Mouse (Mus musculus): ENCODE data around the gene Foxp2. TPM values are rescaled to one million over a fixed set of nuclear protein-coding genes. Genes with fewer than 3 reads are reported as not detected.

The Foxp2 gene
- polyA plus RNA-seq, 1 experiment from 2014 or later, result 76.6 TPM

DNA sequence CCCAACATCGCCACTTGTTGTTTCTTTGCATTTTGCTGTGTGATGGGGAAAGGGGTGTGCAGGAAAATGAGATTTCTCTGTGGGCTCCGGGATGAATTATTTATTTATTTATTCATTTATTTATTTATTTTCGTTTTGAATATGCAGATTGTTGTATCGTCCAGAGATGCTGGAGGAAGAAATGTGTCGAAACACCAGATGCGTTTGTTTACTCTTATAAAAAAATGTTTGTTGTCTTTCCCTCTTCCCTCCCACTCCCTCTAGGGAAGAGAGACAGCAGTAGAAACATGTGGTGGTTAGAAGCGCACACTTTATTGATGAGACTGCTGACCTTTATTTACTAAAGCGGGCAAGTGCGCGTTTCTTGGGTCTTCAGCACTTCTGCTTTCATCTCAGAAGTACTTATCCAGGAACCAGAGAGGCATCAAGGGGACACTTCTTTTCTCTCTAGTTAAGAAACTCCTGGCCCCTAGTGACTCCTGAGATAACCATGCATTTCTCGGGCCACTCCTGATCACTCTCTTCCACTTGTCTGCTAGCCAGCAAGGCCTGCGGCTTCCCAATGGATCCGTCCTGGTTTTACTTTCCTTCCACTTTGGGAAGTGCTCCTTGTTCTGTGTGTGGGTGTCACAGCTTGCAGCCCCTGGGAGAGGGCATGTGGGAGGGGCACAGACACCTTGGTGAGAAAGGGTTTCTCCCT is 972 bp downstream of the Foxp2 start:
- peak overlapping the region; percentile 90 for H3K9ac ChIP-seq (replicated peaks; ENCODE audit: low read depth, low read length)
- H3K9me3 ChIP-seq (ENCODE audit: control insufficient read depth, low read depth, low read length), result no peaks in the 10 kb centered on the region
- no peaks in the 10 kb centered on the region for H3K27me3 ChIP-seq (ENCODE audit: control insufficient read depth, insufficient read depth, low read length)
- H3K4me3 ChIP-seq (ENCODE audit: low read depth, low read length), result peak overlapping the region; percentile 72
- ATAC-seq (ENCODE audit: insufficient number of reproducible peaks, insufficient read depth, low FRiP score, low read depth), result no peak
- H3K27ac ChIP-seq (ENCODE audit: low read length), result peak overlapping the region; percentile 96
- peaks cover 19% of the 10 kb centered on the region; the same call in 1 of the 2 replicates for H3K4me1 ChIP-seq (ENCODE audit: control insufficient read depth, insufficient read depth, low read length)
- no peaks in the 10 kb centered on the region for H3K36me3 ChIP-seq (ENCODE audit: control insufficient read depth, insufficient read depth, low read length)
- H3K4me2 ChIP-seq (replicated peaks; ENCODE audit: low read depth, low read length), result peak overlapping the region; percentile 60
- WGBS, result 3% methylated on average over 13 of the region's 13 CpGs

GRCm38 (mm10) chr6:14903271-14903965 is 2.3 kb downstream of the Foxp2 start:
- Histone ChIP-seq H3K36me3 (ENCODE audit: control insufficient read depth, insufficient read depth, low read length) (no peaks in the 10 kb centered on the region), H3K27ac (ENCODE audit: low read length) (peak overlapping the region; percentile 81), H3K4me1 (ENCODE audit: control insufficient read depth, insufficient read depth, low read length) (peaks cover 12% of the 10 kb centered on the region; the same call in 1 of the 2 replicates), H3K9me3 (ENCODE audit: control insufficient read depth, low read depth, low read length) (no peaks in the 10 kb centered on the region), H3K27me3 (ENCODE audit: control insufficient read depth, insufficient read depth, low read length) (no peaks in the 10 kb centered on the region), H3K4me2 (replicated peaks; ENCODE audit: low read depth, low read length) (peak overlapping the region; percentile 60), H3K9ac (replicated peaks; ENCODE audit: low read depth, low read length) (peak overlapping the region; percentile 90; the same call in 1 of the 2 replicates), H3K4me3 (ENCODE audit: low read depth, low read length) (peak overlapping the region; percentile 72)
- 11% methylated on average over 5 of the region's 5 CpGs for WGBS
- ATAC-seq (ENCODE audit: insufficient number of reproducible peaks, insufficient read depth, low FRiP score, low read depth), result no peak

- Histone ChIP-seq H3K4me2 (replicated peaks; ENCODE audit: low read depth, low read length) (no peak overlapping the region), H3K9me3 (ENCODE audit: control insufficient read depth, low read depth, low read length) (no peaks in the 10 kb centered on the region), H3K27ac (ENCODE audit: low read length) (no peak overlapping the region), H3K4me3 (ENCODE audit: low read depth, low read length) (no peak overlapping the region), H3K4me1 (ENCODE audit: control insufficient read depth, insufficient read depth, low read length) (0 out of 2 replicates have a peak, but pooled peaks cover 3% of the 10 kb centered on the region), H3K9ac (replicated peaks; ENCODE audit: low read depth, low read length) (no peak overlapping the region), H3K27me3 (ENCODE audit: control insufficient read depth, insufficient read depth, low read length) (no peaks in the 10 kb centered on the region), H3K36me3 (ENCODE audit: control insufficient read depth, insufficient read depth, low read length) (no peaks in the 10 kb centered on the region)
- WGBS, result 72% methylated on average over 2 of the region's 2 CpGs
- no peak for ATAC-seq (ENCODE audit: insufficient number of reproducible peaks, insufficient read depth, low FRiP score, low read depth)
Observed at GRCm38 (mm10) chr6:14915066-14915465, 13.9 kb downstream of the Foxp2 start.

- Histone ChIP-seq H3K4me1 (ENCODE audit: control insufficient read depth, insufficient read depth, low read length) (no peaks in the 10 kb centered on the region), H3K4me3 (ENCODE audit: low read depth, low read length) (no peak overlapping the region), H3K9ac (replicated peaks; ENCODE audit: low read depth, low read length) (no peak overlapping the region), H3K9me3 (ENCODE audit: control insufficient read depth, low read depth, low read length) (no peaks in the 10 kb centered on the region), H3K27ac (ENCODE audit: low read length) (no peak overlapping the region), H3K36me3 (ENCODE audit: control insufficient read depth, insufficient read depth, low read length) (no peaks in the 10 kb centered on the region), H3K4me2 (replicated peaks; ENCODE audit: low read depth, low read length) (no peak overlapping the region), H3K27me3 (ENCODE audit: control insufficient read depth, insufficient read depth, low read length) (no peaks in the 10 kb centered on the region)
- ATAC-seq (ENCODE audit: insufficient number of reproducible peaks, insufficient read depth, low FRiP score, low read depth), result no peak
Observed at GRCm38 (mm10) chr6:14922704-14923103, 21.6 kb downstream of the Foxp2 start.

DNA sequence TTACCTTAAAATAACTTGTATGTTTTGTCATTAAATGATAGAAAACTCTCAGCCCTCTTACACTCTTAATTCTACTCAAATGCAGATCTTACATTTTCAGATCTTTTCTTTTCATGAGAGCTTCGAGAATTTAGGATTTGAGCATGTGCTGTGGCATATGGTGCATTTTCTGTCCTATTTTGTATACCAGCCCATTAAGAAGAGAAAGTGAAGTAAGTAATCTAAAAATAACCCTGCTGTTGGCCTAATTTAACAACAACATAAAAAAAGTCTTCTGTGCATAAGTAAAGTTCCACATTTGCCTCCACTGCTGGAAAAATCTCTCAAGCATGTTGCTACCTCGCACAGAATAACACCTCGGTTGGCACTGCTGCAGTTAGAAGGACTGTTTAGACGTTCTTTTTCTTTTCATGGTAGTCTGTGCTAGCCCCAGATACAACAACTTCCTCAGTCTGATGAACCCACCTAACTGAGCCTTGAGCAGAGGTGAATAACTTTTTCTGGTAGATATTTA is 23.9 kb downstream of the Foxp2 start:
- no peaks in the 10 kb centered on the region for H3K4me1 ChIP-seq (ENCODE audit: control insufficient read depth, insufficient read depth, low read length)
- no peaks in the 10 kb centered on the region for H3K9me3 ChIP-seq (ENCODE audit: control insufficient read depth, low read depth, low read length)
- no peak overlapping the region for H3K4me3 ChIP-seq (ENCODE audit: low read depth, low read length)
- H3K27me3 ChIP-seq (ENCODE audit: control insufficient read depth, insufficient read depth, low read length), result no peaks in the 10 kb centered on the region
- no peak overlapping the region for H3K27ac ChIP-seq (ENCODE audit: low read length)
- ATAC-seq (ENCODE audit: insufficient number of reproducible peaks, insufficient read depth, low FRiP score, low read depth), result no peak
- no peak overlapping the region for H3K9ac ChIP-seq (replicated peaks; ENCODE audit: low read depth, low read length)
- 79% methylated on average over 4 of the region's 4 CpGs for WGBS
- H3K4me2 ChIP-seq (replicated peaks; ENCODE audit: low read depth, low read length), result no peak overlapping the region
- H3K36me3 ChIP-seq (ENCODE audit: control insufficient read depth, insufficient read depth, low read length), result no peaks in the 10 kb centered on the region

DNA sequence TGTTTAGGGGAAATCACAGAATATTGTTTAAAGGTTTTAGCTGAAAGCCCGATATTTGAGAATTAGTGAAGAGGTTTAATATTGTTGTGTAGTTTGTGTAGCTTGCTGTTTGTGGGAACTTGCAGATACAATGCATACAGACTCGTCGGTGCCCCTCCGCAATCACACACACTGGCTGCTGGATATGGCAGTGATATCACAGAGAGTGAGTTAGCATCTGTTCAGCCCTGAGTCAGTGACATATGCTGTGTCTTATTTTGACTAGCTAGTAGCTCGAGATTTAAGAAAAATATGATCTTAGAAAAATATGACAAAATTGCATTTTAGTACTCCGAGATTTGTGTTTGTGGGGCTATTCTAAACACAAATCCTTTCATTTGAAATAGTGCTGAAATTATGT is 49.9 kb downstream of the Foxp2 start:
- Histone ChIP-seq H3K27ac (ENCODE audit: low read length) (no peak overlapping the region), H3K27me3 (ENCODE audit: control insufficient read depth, insufficient read depth, low read length) (no peaks in the 10 kb centered on the region), H3K36me3 (ENCODE audit: control insufficient read depth, insufficient read depth, low read length) (no peaks in the 10 kb centered on the region), H3K4me1 (ENCODE audit: control insufficient read depth, insufficient read depth, low read length) (no peaks in the 10 kb centered on the region), H3K4me2 (replicated peaks; ENCODE audit: low read depth, low read length) (no peak overlapping the region), H3K9ac (replicated peaks; ENCODE audit: low read depth, low read length) (no peak overlapping the region), H3K4me3 (ENCODE audit: low read depth, low read length) (no peak overlapping the region), H3K9me3 (ENCODE audit: control insufficient read depth, low read depth, low read length) (no peaks in the 10 kb centered on the region)
- ATAC-seq (ENCODE audit: insufficient number of reproducible peaks, insufficient read depth, low FRiP score, low read depth), result no peak
- 84% methylated on average over 6 of the region's 6 CpGs for WGBS

GRCm38 (mm10) chr6:14952731-14953130 is 51.6 kb downstream of the Foxp2 start:
- no peak overlapping the region for H3K9ac ChIP-seq (replicated peaks; ENCODE audit: low read depth, low read length)
- H3K4me2 ChIP-seq (replicated peaks; ENCODE audit: low read depth, low read length), result no peak overlapping the region

GRCm38 (mm10) chr6:14977042-14977441 is 75.9 kb downstream of the Foxp2 start:
- 26% methylated on average over 3 of the region's 3 CpGs for WGBS
- Histone ChIP-seq H3K4me3 (ENCODE audit: low read depth, low read length) (no peak overlapping the region), H3K9me3 (ENCODE audit: control insufficient read depth, low read depth, low read length) (no peaks in the 10 kb centered on the region), H3K27me3 (ENCODE audit: control insufficient read depth, insufficient read depth, low read length) (no peaks in the 10 kb centered on the region), H3K27ac (ENCODE audit: low read length) (no peak overlapping the region), H3K9ac (replicated peaks; ENCODE audit: low read depth, low read length) (no peak overlapping the region), H3K4me1 (ENCODE audit: control insufficient read depth, insufficient read depth, low read length) (no peaks in the 10 kb centered on the region), H3K36me3 (ENCODE audit: control insufficient read depth, insufficient read depth, low read length) (no peaks in the 10 kb centered on the region), H3K4me2 (replicated peaks; ENCODE audit: low read depth, low read length) (no peak overlapping the region)
- no peak for ATAC-seq (ENCODE audit: insufficient number of reproducible peaks, insufficient read depth, low FRiP score, low read depth)

More at GRCm38 (mm10) chr6:14952731-14953130, 51.6 kb downstream of the Foxp2 start:
- H3K4me3 ChIP-seq (ENCODE audit: low read depth, low read length), result no peak overlapping the region
- no peak overlapping the region for H3K27ac ChIP-seq (ENCODE audit: low read length)
- no peaks in the 10 kb centered on the region for H3K9me3 ChIP-seq (ENCODE audit: control insufficient read depth, low read depth, low read length)
- 47% methylated on average over 4 of the region's 4 CpGs for WGBS
- H3K27me3 ChIP-seq (ENCODE audit: control insufficient read depth, insufficient read depth, low read length), result no peaks in the 10 kb centered on the region
- ATAC-seq (ENCODE audit: insufficient number of reproducible peaks, insufficient read depth, low FRiP score, low read depth), result no peak
- no peaks in the 10 kb centered on the region for H3K4me1 ChIP-seq (ENCODE audit: control insufficient read depth, insufficient read depth, low read length)
- H3K36me3 ChIP-seq (ENCODE audit: control insufficient read depth, insufficient read depth, low read length), result no peaks in the 10 kb centered on the region
